Mouse (Mus musculus) erythroid progenitor cell, adult 5-6 weeks (primary cell): ENCODE results near the gene Gm17555. TPM values are rescaled to one million over a fixed set of nuclear protein-coding genes. Genes with fewer than 3 reads are reported as not detected.

Experiments used
- total RNA-seq, 2 experiments: library from RNA; stranded (forward) in 1 of 2; stranded (reverse) in 1 of 2; fragments of 150-400 nt in 1 of 2; fragments of 186-747, 209-891 nt in 1 of 2; gene quantifications; 2 replicates each; pipeline versions ENCODE4 v1.2.3 to v1.2.4; 2015 to 2017; ENCODE audit warnings: low replicate concordance in 2 of 2

Gene Gm17555
- total RNA-seq, 2 experiments from 2014 or later = not detected

Other genes starting within 250 kb of the Gm17555 start
- gene Fgf7, start 180.4 kb upstream of the Gm17555 start, total RNA-seq (2015; ENCODE audit: low replicate concordance) = not detected in 2 replicates
- 3.1 TPM in 1 of 2 replicates, not detected in the other for gene Fgf7, start 180.4 kb upstream of the Gm17555 start, total RNA-seq (2017; ENCODE audit: low replicate concordance)
- gene Fam227b, start 63.1 kb upstream of the Gm17555 start, total RNA-seq (2015; ENCODE audit: low replicate concordance) = not detected in 2 replicates
- gene Fam227b, start 63.1 kb upstream of the Gm17555 start, total RNA-seq (2017; ENCODE audit: low replicate concordance) = not detected in 2 replicates
- 22.3 and 24.7 TPM in 2 replicates for gene Dtwd1, start 63.0 kb upstream of the Gm17555 start, total RNA-seq (2015; ENCODE audit: low replicate concordance)
- gene Dtwd1, start 63.0 kb upstream of the Gm17555 start, total RNA-seq (2017; ENCODE audit: low replicate concordance) = 6.7 and 7.4 TPM in 2 replicates